Mouse (Mus musculus) stomach, embryonic 15.5 days (tissue): ENCODE data around the gene Tradd. TPM values are rescaled to one million over a fixed set of nuclear protein-coding genes. Genes with fewer than 3 reads are reported as not detected.

Experiments
- ATAC-seq: fragments of 200-750 bp; cut with Nextera tagmentation; 2 replicates; pipeline ENCODE4 v1.8.0; 2017; ENCODE audit warnings: low read depth, moderate number of reproducible peaks, moderate TSS enrichment; ENCODE audit not compliant: insufficient read depth, low FRiP score
- H3K27ac ChIP-seq: fragments of 300-500 bp; sonication (generic); 2 replicates; pipeline ENCODE4 v1.5.1; 2015; ENCODE audit warnings: mild to moderate bottlenecking, inconsistent platforms
- H3K27me3 ChIP-seq: fragments of 300-500 bp; sonication (generic); replicated peaks from 2 replicates; pipeline ENCODE4 v1.6.1; 2015; ENCODE audit warnings: inconsistent platforms
- H3K36me3 ChIP-seq: fragments of 300-500 bp; sonication (generic); 2 replicates; pipeline ENCODE4 v1.6.1; 2015; ENCODE audit warnings: inconsistent platforms
- H3K4me1 ChIP-seq: fragments of 300-500 bp; sonication (generic); 2 replicates; pipeline ENCODE4 v1.6.1; 2015; ENCODE audit warnings: inconsistent platforms
- H3K4me2 ChIP-seq: fragments of 300-500 bp; sonication (generic); 2 replicates; pipeline ENCODE4 v1.6.1; 2015; ENCODE audit warnings: mild to moderate bottlenecking, inconsistent platforms
- H3K4me3 ChIP-seq: fragments of 300-500 bp; sonication (generic); replicated peaks from 2 replicates; pipeline ENCODE4 v1.5.1; 2015; ENCODE audit warnings: inconsistent platforms
- H3K9ac ChIP-seq: fragments of 300-500 bp; sonication (generic); 2 replicates; pipeline ENCODE4 v1.6.1; 2015; ENCODE audit warnings: inconsistent platforms
- H3K9me3 ChIP-seq: fragments of 300-500 bp; sonication (generic); 2 replicates; pipeline ENCODE4 v1.6.1; 2016; ENCODE audit warnings: inconsistent platforms
- WGBS: fragments of 180-500 bp; shearing (Covaris S2); methylation state at CpG from one replicate; pipeline ENCODE4 v1.1.7; 2015; 5-methylcytosine and 5-hydroxymethylcytosine counted together
- polyA plus RNA-seq: library from polyadenylated mRNA; unstranded; fragments of >200 nt; fragmentation: Nextera tagmentation; extraction: Ambion mirVana; gene quantifications from 2 replicates; pipeline ENCODE4 v1.2.1, GENCODE M21; 2015

Tradd gene
- polyA plus RNA-seq: 28.5 and 30.3 TPM in 2 replicates

GRCm38 (mm10) chr8:105264024-105264982 lies at the start of gene Tradd, which contains the start of gene Fbxl8:
Gene Tradd (minus strand): TSS chr8:105264609.
Gene Fbxl8 (plus strand): TSS chr8:105264648.
- H3K4me3 ChIP-seq: peak within 1 kb of the TSS; percentile 66
- H3K4me1 ChIP-seq: peaks cover 32% of the 10 kb centered on the region
- peaks cover 48% of the 10 kb centered on the region for H3K27me3 ChIP-seq
- ATAC-seq: peak; percentile 84
- H3K27ac ChIP-seq: no peak within 1 kb of the TSS
- H3K9ac ChIP-seq: peak within 1 kb of the TSS; percentile 59
- no peaks in the 10 kb centered on the region for H3K36me3 ChIP-seq
- WGBS: 1% methylated on average over 54 of the region's 54 CpGs
- peak within 1 kb of the TSS; percentile 86 for H3K4me2 ChIP-seq
- H3K9me3 ChIP-seq: no peaks in the 10 kb centered on the region

GRCm38 (mm10) chr8:105313622-105314402 lies 49.4 kb upstream of the Tradd start:
- WGBS: 79% methylated on average over 9 of the region's 9 CpGs
- no peaks in the 10 kb centered on the region for H3K9me3 ChIP-seq
- H3K27me3 ChIP-seq: no peaks in the 10 kb centered on the region
- no peak overlapping the region for H3K4me3 ChIP-seq
- peaks cover 42% of the 10 kb centered on the region for H3K36me3 ChIP-seq
- H3K4me1 ChIP-seq: no peaks in the 10 kb centered on the region
- H3K27ac ChIP-seq: no peak overlapping the region
- H3K4me2 ChIP-seq: no peak overlapping the region
- ATAC-seq: no peak
- H3K9ac ChIP-seq: no peak overlapping the region

GRCm38 (mm10) chr8:105312891-105313481 lies 48.6 kb upstream of the Tradd start:
- peak; percentile 27; the same call in 1 of the 2 replicates for ATAC-seq
- H3K27ac ChIP-seq: no peak overlapping the region

GRCm38 (mm10) chr8:105311718-105312117 lies 47.3 kb upstream of the Tradd start:
- no peak for ATAC-seq
- whole genome bisulfite sequencing: 80% methylated on average over 1 of the region's 1 CpGs
- Histone ChIP-seq H3K4me3 (no peak overlapping the region), H3K4me1 (no peaks in the 10 kb centered on the region), H3K36me3 (peaks cover 47% of the 10 kb centered on the region), H3K27me3 (no peaks in the 10 kb centered on the region), H3K9ac (no peak overlapping the region), H3K27ac (no peak overlapping the region), H3K4me2 (no peak overlapping the region), H3K9me3 (no peaks in the 10 kb centered on the region)

More at GRCm38 (mm10) chr8:105312891-105313481, 48.6 kb upstream of the Tradd start:
- H3K27me3 ChIP-seq: no peaks in the 10 kb centered on the region
- no peak overlapping the region for H3K4me2 ChIP-seq
- no peaks in the 10 kb centered on the region for H3K4me1 ChIP-seq
- 84% methylated on average over 8 of the region's 8 CpGs for WGBS
- H3K36me3 ChIP-seq: peaks cover 44% of the 10 kb centered on the region
- no peak overlapping the region for H3K9ac ChIP-seq
- H3K4me3 ChIP-seq: no peak overlapping the region
- H3K9me3 ChIP-seq: no peaks in the 10 kb centered on the region

- Histone ChIP-seq H3K36me3 (peaks cover 41% of the 10 kb centered on the region), H3K27ac (no peak overlapping the region), H3K27me3 (no peaks in the 10 kb centered on the region), H3K4me2 (no peak overlapping the region), H3K4me1 (peaks cover 7% of the 10 kb centered on the region; the same call in 1 of the 2 replicates), H3K9ac (no peak overlapping the region), H3K4me3 (no peak overlapping the region), H3K9me3 (no peaks in the 10 kb centered on the region)
- ATAC-seq: no peak
- WGBS: 83% methylated on average over 8 of the region's 8 CpGs
Measured at GRCm38 (mm10) chr8:105310118-105310517, 45.7 kb upstream of the Tradd start.

- peaks cover 35% of the 10 kb centered on the region for H3K36me3 ChIP-seq
- ATAC-seq: no peak
- WGBS: 83% methylated on average over 15 of the region's 15 CpGs
Measured at GRCm38 (mm10) chr8:105309142-105309847, 44.9 kb upstream of the Tradd start.

GRCm38 (mm10) chr8:105308428-105308827 lies 44.0 kb upstream of the Tradd start:
- Histone ChIP-seq H3K4me1 (peaks cover 17% of the 10 kb centered on the region), H3K9me3 (no peaks in the 10 kb centered on the region), H3K36me3 (peaks cover 34% of the 10 kb centered on the region), H3K4me3 (no peak overlapping the region), H3K27me3 (no peaks in the 10 kb centered on the region), H3K4me2 (no peak overlapping the region), H3K9ac (no peak overlapping the region), H3K27ac (no peak overlapping the region)
- WGBS: 91% methylated on average over 10 of the region's 10 CpGs
- ATAC-seq: no peak

More at GRCm38 (mm10) chr8:105309142-105309847, 44.9 kb upstream of the Tradd start:
- Histone ChIP-seq H3K9me3 (no peaks in the 10 kb centered on the region), H3K27ac (no peak overlapping the region), H3K4me2 (no peak overlapping the region), H3K9ac (no peak overlapping the region), H3K4me3 (no peak overlapping the region), H3K27me3 (no peaks in the 10 kb centered on the region), H3K4me1 (peaks cover 14% of the 10 kb centered on the region)

GRCm38 (mm10) chr8:105307670-105308069 lies 43.3 kb upstream of the Tradd start:
- peaks cover 17% of the 10 kb centered on the region for H3K4me1 ChIP-seq
- no peaks in the 10 kb centered on the region for H3K9me3 ChIP-seq
- no peak overlapping the region for H3K4me3 ChIP-seq
- H3K36me3 ChIP-seq: peaks cover 32% of the 10 kb centered on the region
- WGBS: 94% methylated on average over 13 of the region's 13 CpGs
- no peak overlapping the region for H3K4me2 ChIP-seq
- no peak overlapping the region for H3K27ac ChIP-seq
- no peaks in the 10 kb centered on the region for H3K27me3 ChIP-seq
- ATAC-seq: no peak
- no peak overlapping the region for H3K9ac ChIP-seq

GRCm38 (mm10) chr8:105306146-105306691 lies 41.8 kb upstream of the Tradd start:
- Histone ChIP-seq H3K9me3 (no peaks in the 10 kb centered on the region), H3K4me2 (peak overlapping the region; percentile 74), H3K36me3 (peaks cover 25% of the 10 kb centered on the region), H3K27ac (peak overlapping the region; percentile 89; the same call in 1 of the 2 replicates), H3K4me3 (peak overlapping the region; percentile 43), H3K9ac (no peak overlapping the region), H3K4me1 (peaks cover 17% of the 10 kb centered on the region), H3K27me3 (no peaks in the 10 kb centered on the region)
- no peak for ATAC-seq
- 35% methylated on average over 5 of the region's 5 CpGs for WGBS

- H3K9me3 ChIP-seq: no peaks in the 10 kb centered on the region
- peaks cover 17% of the 10 kb centered on the region for H3K4me1 ChIP-seq
- no peaks in the 10 kb centered on the region for H3K27me3 ChIP-seq
- peak; percentile 93 for ATAC-seq
- H3K4me3 ChIP-seq: peak within 1 kb of the TSS; percentile 43
- H3K36me3 ChIP-seq: peaks cover 31% of the 10 kb centered on the region
- H3K27ac ChIP-seq: peak within 1 kb of the TSS; percentile 89
- WGBS: 5% methylated on average over 29 of the region's 30 CpGs
- H3K9ac ChIP-seq: peak within 1 kb of the TSS; percentile 10; the same call in 1 of the 2 replicates
- H3K4me2 ChIP-seq: peak within 1 kb of the TSS; percentile 74
Measured at GRCm38 (mm10) chr8:105305211-105306145, 41.1 kb upstream of the Tradd start, which contains the start of gene Elmo3. Gene Elmo3 (plus strand): TSS chr8:105305601.
